Mouse (Mus musculus) retina, adult 2 months (tissue): ENCODE data around the gene Anapc11.
A peak's percentile ranks its signal among the peaks of the same experiment; 100 is the strongest.

Source experiments
- DNase-seq: peaks from one replicate; pipeline ENCODE4 v3.0.0-alpha.2; 2012; ENCODE audit warnings: low read depth, low spot score

The Anapc11 gene

DNA sequence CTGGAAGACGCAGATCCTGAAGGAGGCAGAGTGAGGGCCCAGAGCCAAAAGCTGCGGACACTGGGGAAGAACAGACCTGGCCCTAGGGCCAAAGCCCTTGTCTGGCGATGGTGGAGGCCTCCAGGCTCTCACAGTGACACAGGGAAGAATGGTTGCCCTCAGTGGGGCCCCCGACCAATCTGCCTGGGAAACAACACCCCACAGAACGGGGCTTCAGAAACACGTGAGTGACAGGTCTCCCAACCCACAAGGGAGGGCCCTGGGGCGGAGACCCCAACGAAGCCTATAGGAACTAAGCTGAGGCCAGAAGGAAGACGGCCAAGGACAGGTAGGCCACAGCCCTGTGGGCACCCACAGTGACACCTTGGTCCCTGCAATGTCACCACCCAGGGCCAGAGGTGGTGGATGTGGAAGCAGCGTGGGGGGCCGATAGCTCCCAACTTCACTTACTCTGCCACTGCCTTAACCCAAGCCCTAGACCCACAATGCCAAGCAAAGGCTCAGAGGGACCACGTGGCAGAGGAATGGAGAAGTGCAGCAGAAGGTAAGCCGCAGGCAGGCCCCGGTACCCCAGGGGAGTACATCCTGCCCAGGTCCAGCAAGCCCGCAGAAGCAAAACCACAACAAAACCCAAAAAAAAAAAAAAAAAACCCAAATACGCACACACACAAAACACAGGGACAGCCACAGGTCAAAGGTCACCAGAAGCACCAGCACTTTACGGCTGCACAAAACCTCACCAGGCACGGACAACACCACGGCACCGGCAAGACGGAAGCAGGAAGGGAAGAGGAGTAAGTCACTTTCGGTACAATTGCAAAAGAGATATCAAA, 29.5 kb downstream of the Anapc11 start:
- DNase-seq = no peak

DNA sequence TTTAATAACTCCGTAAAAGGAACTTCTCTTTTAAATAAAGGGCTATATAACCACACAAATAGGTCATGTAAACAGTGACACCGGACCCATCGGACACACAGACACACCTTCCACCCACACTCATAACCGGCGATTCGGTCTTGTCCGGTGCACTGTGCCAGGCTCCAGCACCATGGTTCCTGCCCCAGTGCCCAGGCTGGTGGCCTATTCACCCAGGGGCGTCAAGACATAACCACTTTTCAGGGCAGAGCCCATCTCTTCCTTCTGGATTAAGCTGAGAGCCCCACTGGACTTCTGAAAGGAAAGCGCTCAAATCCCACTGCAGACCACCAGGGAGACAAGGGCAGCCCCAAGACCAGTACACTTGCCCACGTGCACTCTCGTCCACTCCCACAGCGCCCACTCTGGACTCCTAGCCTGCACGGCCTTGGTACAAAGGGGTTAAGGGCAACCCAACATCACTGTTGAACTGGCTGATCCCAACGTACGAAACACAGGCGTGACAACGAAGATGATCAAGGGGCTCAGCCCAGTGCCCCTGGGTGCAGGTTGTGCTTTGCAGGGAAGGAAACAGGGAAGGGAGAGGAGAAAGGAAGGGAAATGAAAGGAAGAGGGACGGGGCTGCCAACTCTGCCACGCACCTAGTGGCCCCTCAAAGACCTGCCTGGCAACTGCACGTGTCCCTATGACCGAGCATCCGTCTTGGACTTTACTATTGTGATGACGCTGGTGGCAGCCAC, 30.6 kb downstream of the Anapc11 start:
- DNase-seq = no peak

DNA sequence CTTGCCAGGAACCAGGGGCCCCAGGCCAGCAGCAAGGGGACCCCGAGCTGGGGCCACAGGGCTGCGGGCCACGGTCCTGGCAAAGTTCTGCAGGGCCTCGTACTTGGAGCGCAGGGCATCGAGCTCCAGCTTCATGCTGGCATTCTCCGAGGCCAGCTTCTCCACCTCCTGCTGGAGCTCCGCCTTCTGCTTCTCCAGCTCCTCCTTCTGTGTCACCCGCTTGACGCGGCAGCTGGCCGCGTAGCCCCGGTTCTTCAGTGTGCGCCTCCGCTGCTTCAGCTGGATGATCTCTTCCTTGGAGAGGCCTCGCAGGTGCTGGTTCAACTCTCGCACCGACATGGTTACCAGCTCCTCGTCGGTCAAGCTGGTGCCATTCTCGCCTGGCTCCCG, 31.1 kb downstream of the Anapc11 start:
- no peak for DNase-seq

GRCm38 (mm10) chr11:120629911-120630310, 31.7 kb downstream of the Anapc11 start:
- DNase-seq = no peak

DNA sequence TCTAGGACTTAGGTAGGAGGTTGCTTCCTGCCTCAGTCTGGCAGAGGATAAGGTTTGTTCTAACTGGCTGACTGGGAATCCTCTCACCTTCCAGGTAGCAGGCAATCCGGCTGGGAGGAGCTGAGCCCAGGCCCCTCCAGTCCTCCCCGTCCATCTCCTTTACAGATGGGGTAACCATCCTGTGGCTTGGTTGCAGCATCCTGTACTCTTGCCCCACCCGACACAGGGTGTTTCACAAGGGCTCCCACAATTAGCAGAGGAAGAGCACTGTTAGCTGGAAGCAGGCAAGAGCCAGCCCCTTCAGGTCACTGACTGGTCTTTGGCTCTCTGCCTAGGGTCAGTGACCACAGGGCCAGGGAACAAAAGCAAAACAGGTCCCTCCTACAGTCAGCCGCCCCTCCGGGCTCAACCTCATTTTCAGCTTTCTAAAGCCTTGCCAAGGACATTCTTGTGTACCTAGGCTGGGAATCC, 32.2 kb downstream of the Anapc11 start:
- no peak for DNase-seq

DNA sequence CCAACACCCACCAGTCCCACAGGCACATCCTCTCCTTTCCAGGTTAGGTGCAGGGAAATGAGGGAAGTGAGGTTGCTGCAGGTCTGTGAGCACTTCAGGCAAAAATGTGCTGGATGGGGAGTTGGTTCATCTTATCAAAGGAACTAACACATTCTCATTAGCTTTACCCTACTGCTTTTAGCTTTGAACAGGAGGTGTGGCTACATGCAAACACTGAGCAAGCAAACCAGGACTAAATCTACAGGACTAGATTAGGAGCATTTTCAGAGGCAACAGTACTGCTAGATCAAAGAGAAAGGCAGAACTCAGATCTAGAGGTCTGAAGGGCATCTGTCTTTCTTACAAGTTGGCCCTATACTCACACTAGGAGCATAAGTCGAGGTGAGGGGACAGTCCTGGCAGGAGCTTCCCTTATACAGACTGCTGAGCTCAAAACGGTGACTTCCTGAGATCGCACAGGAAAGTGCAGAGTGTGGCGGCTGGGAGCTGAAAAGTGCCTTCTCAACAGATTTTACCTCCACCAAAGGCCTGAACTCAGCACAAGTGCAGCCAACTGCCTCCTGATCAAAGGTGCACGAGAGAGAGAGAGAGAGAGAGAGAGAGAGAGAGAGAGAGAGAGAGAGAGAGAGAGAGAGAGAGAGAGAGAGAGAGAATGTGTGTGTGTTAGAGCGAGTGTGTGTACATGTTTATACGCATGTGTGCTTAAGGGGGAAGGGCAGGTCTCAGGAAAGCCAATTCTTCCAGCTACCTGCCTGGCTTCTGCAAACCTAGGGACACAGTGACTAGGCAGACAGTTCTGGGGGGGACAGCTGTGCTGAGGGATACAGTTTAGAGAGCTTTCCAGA, 32.9 kb downstream of the Anapc11 start:
- no peak for DNase-seq

DNA sequence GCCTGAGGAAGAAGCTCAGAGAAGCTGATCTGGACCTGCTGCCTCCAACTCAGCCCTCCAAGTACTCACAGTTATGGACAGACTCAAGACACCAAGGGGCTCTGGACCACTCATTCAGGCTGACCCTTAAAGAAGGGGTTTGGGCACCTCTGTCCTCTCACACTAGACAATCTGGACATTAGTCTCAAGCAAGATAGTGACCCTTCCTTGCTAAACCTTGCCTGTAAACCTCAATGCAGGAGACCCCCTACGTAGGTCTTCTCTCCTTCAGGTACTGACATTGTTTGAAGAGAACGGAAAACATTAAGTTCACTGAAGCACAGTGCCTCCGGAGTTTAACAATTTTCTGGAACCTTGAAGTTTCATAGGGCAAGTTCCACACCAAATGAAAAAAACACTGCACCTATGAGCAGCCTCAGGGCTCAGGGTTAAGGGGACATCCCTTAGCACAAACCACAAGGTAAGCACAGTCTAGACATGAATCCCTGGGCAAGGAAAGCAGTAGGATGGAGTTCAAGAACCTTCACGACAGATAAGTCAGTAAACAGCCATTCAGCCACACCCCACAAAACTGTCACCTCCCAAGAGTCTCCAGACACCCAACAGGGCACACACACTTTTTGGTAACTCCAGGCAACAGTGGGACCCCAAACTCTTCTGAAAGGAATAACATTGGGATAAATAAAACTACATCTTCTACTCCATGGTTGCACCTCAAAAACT, 33.7 kb downstream of the Anapc11 start:
- no peak for DNase-seq

GRCm38 (mm10) chr11:120632559-120633519, 34.6 kb downstream of the Anapc11 start:
- no peak for DNase-seq

DNA sequence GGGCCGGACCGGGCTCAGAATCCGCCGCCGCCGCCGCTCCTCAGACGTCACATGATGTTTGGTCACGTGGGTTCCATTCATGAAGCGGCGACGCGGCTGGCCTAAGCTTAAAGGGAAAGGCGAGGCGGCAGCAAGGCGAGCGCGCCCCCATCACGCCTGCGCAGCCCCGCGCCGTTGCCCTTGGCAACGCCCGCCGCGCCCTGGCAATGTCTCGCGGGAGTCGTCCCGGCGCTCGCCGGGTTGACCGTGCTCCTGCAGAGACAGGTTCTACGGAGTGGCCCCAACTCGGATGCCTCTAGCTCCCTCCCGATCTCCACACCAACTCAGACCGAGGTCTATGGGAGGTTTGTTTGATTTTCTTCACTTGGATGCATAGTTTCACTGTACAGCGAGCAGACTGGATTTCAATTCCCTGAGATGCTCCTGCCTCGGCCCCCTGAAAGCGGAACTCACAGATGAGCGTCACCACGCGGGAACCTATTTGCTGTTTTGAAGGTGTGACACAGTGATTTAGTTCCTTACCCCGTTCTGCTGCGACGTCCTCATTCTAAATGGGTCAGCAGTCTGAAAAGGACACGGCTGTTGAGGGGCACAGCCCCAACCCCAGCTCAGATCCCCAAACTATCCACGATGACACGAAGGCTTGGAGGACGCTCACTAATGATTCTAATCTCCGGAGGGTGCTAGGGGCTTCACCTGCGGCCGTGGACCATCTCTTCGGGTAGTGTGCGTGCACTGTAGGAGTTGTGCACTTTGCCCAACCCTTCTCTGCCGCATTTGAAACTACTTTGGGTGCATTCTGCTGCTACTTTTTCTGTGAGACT, 35.5 kb downstream of the Anapc11 start, which contains the start of gene Mafg:
Mafg (minus strand) TSS at position 81 of the 824 bp plus-strand sequence.
- DNase-seq = peak; percentile 85

DNA sequence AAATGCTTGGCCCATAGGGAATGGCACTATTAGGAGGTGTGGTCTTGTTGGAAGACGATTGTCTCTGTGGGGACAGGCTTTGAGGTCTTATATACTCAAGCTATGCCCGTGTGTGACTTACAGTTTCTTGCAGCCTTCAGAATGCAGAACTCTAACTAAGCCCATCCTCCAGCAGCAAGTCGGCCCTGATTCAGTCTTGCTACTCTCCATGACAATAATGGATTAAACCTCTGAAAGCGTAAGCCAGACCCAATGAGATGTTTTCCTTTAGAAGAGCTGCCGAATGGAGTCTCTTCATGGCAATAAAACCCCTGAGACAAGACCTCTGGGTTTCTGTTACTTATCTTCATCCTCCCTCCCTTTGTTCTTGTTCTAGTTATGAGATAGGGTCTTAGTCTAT, 36.6 kb downstream of the Anapc11 start:
- no peak for DNase-seq

DNA sequence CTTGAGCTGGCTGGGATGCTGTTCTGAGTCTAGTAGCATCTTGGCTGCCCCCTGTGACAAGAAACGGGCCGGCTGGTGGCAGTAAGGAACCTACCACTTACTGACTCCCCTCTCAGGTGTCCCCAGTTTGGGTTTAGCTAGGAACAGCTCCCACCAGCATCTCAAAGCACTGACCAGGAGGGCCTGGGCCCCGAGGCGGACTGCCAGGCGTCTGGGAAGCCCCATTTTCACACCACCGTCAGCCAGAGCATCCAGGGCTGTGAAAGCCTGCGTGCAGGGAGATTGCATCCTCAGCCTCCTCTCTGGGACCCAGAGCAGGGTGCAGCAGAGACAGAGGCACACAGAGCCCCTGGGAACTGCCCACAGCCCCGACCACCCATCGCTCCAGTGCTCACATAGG, 43.0 kb downstream of the Anapc11 start:
- no peak for DNase-seq

DNA sequence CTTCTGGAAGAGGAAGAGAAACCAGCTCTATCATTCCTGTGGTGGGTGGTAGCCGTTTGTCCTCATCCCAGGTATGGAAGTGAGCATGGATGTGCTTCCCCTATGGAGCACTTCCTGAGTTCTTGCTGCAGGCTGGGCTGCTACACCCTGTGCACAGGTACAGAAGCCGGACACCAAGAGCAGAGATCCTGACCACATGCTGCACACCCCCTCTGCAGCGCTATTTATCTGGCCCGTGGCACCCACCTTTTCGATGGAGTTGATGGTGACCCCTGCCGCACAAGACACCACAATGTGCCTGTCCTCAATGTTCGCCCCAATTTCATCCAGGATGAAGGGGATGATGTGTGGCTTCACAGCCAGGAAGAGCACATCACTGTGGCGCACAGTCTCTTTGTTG, 43.6 kb downstream of the Anapc11 start:
- DNase-seq = no peak

DNA sequence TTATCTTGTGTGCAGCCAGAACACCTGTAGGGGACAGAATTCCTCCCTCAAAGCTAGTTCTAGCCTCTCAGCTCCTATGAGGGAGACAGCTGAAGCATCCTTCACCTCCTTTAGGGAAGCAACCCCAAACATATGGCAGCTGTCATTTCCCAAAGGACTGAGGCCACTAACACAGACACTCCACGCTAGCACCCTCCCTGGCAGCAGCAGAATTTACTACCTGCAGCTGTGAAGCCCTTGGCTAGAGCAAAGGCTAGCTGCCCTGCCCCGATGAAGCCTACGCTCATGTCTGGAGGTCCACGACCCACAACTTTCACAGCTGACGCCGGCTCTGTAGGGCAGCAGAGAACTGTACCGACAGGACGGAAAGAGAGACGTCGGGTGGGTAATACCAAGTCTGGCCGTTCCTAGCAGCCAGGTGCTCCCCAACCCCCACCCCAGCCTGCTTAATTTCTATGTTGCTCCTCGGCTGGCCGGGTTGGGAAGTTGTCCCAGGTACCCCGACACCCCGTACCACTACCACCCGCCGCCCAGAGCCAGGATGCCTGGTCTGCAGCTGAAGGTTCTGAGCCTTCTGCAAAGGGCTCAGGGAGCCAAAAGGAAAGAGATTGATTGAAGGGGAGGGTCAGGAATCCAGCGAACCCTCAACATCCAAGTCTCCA, 44.8 kb downstream of the Anapc11 start:
- no peak for DNase-seq

GRCm38 (mm10) chr11:120643601-120643987, 45.4 kb downstream of the Anapc11 start, which contains the start of gene Pycr1:
TSS of gene Pycr1 (minus strand) at chr11:120643769.
- DNase-seq = peak; percentile 62

- DNase-seq = no peak
Observed at GRCm38 (mm10) chr11:120647047-120647830, 49.0 kb downstream of the Anapc11 start.

GRCm38 (mm10) chr11:120648001-120648476, 49.8 kb downstream of the Anapc11 start, which contains the start of gene Myadml2:
TSS of gene Myadml2 (minus strand) at chr11:120648158.
- no peak for DNase-seq

DNA sequence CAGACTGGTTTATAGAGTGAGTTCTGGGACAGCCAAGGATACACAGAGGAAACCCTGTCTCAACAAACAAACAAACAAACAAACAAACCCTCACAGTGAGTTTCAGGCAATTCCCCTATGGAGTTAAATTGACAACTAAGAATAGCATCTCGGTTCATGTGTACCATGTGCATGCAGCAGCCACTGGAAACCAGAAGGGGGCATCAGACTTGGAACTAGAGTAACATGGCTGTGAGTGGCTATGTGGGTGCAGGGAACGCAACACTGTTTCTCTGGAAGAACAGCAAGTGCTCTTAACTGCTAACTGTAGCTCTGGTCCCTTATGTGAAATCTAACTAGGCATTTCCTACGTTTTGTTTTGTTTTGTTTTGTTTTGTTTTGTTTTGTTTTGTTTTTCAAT, 53.7 kb downstream of the Anapc11 start:
- no peak for DNase-seq
